Mouse (Mus musculus): ENCODE data around the gene Ctnnbl1. TPM values are rescaled to one million over a fixed set of nuclear protein-coding genes. Genes with fewer than 3 reads are reported as not detected.

The Ctnnbl1 gene
- polyA plus RNA-seq, 1 experiment from 2014 or later, result 67.4 TPM

DNA sequence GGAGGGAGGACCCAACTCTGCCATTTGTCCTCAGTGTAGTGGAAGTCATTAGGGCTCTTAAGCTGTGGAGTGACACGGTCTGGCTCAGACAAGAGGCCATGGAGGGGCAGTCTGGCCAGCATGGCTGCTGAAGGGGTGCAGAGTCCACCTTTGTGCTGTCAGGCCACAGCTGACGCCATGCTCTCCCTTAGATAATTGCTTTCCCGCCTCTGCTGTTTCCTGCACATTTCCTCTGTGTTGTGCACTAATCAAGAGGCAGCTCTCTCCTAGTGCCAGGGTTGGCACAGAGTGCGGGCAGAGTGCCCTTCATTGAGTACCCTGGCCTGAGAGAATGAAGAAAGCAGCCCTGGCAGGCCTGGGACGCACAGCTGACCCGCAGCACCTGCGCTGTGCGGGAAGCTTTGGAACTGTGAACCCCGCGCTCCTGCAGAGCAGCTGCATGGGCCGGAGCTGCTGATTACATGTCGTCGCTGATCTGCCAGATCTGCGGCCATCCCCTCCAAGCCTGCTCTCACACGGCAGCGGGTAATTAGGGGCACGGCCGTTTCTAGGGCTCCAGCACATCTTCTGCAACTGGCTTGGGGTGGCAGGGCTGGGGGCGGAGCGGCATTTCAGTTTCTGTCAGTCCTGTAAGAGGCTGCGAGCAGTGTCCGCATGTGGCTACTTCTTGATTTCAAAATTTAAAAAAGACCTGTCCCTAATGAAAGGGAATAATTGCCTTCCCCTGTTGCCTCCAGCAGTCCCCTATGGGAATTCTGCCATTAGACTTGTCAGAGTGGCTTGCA is 14.6 kb downstream of the Ctnnbl1 start:
- 44% methylated on average over 22 of the region's 22 CpGs for WGBS
- no peak for ATAC-seq (ENCODE audit: low FRiP score, low read depth)

DNA sequence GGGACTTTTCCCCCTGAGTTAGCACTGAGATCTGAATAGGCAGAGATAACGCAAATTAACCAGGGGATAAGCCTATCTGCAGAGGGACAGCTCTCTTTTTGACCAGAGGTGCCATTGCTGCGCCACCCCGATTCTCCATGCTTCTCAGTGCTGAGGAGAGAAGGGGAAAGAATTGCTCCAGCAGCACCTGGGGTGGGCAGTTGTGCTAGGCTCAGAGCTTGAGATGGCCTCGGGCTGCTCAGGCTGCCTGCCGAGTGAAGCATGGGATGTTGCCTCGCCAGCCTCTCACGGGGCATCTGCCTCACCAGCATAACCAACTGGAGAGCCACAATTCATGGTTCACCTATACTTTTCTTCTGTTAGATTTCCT is 15.2 kb downstream of the Ctnnbl1 start:
- Histone ChIP-seq H3K4me1 (peaks cover 25% of the 10 kb centered on the region), H3K27me3 (no peaks in the 10 kb centered on the region), H3K36me3 (no peaks in the 10 kb centered on the region), H3K27ac (no peak overlapping the region), H3K4me2 (replicated peaks) (no peak overlapping the region), H3K4me3 (no peak overlapping the region), H3K9ac (no peak overlapping the region), H3K9me3 (no peaks in the 10 kb centered on the region)
- WGBS, result 80% methylated on average over 7 of the region's 7 CpGs
- ATAC-seq (ENCODE audit: low FRiP score, low read depth), result no peak

More for the DNA sequence above, 14.6 kb downstream of the Ctnnbl1 start:
- Histone ChIP-seq H3K27ac (no peak overlapping the region), H3K4me2 (replicated peaks) (no peak overlapping the region), H3K4me1 (peaks cover 25% of the 10 kb centered on the region), H3K27me3 (no peaks in the 10 kb centered on the region), H3K9me3 (no peaks in the 10 kb centered on the region), H3K4me3 (no peak overlapping the region), H3K9ac (no peak overlapping the region; the same call in 1 of the 2 replicates), H3K36me3 (no peaks in the 10 kb centered on the region)

DNA sequence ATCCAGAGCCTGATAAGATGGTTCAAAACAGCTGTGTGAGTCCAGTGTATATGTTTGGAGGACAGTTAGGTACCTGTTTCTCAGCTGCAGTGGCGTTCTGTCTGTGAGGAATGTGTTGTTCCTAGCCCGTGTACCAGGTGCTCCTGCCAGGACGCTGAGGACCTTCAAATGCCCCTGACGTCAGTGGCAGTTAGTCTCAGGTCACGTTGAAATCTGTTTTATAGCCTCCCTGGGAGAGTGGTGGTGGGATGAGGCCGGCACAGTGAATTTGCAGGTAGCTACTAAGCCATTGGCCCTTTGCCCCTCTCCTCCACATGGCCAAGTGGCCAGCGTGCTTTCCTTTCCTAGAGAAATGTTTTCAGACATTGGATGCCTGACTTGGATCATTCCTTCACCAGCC is 18.6 kb downstream of the Ctnnbl1 start:
- Histone ChIP-seq H3K4me1 (peaks cover 19% of the 10 kb centered on the region), H3K4me2 (replicated peaks) (no peak overlapping the region), H3K9me3 (no peaks in the 10 kb centered on the region), H3K4me3 (no peak overlapping the region), H3K27me3 (no peaks in the 10 kb centered on the region), H3K27ac (no peak overlapping the region), H3K36me3 (no peaks in the 10 kb centered on the region), H3K9ac (no peak overlapping the region)
- 54% methylated on average over 7 of the region's 7 CpGs for WGBS
- no peak for ATAC-seq (ENCODE audit: low FRiP score, low read depth)

DNA sequence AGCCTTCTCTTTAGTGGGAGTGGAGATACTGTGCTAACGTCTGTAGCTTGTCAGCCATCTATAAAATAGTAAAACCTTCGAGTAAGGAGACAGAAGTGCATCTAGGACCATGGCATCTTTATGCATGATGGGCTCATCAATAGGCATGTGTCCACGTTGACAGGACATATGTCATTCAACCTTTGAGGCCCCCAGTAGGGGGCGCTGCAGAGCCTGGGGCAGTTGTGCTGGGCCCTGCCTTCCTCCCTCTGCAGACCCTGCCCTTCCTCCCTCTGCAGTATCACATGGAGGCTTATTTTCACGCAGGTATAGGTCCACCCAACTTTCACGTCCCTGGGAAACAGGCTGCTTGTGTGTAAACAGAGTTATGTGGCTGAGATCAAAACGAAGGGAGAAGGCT is 19.0 kb downstream of the Ctnnbl1 start:
- WGBS, result 75% methylated on average over 7 of the region's 7 CpGs
- H3K4me2 ChIP-seq (replicated peaks), result no peak overlapping the region
- H3K4me1 ChIP-seq, result peaks cover 15% of the 10 kb centered on the region
- H3K27ac ChIP-seq, result no peak overlapping the region
- no peaks in the 10 kb centered on the region for H3K9me3 ChIP-seq
- 0 out of 2 replicates have a peak, but pooled peaks have one; percentile 32 for ATAC-seq (ENCODE audit: low FRiP score, low read depth)
- no peaks in the 10 kb centered on the region for H3K36me3 ChIP-seq
- H3K4me3 ChIP-seq, result no peak overlapping the region
- H3K27me3 ChIP-seq, result no peaks in the 10 kb centered on the region
- H3K9ac ChIP-seq, result no peak overlapping the region

DNA sequence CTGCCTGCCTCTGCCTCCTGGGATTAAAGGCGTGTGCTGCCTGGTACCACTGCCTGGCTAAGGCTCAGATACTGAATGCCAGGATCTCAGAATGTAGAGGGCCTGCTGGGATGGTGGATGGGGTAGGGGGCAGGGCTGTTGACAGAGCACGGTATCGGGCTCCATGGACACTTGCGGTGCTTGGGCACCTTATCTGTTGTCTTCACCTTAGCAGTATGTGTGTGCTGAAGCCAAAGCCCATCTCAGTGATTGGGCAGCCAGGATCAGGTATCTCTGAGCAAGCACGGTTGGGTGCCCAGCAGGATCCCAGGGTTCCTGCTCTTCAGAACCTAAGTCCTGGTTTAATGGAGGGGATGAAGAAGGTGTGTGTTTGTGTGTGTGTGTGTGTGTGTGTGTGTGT is 21.2 kb downstream of the Ctnnbl1 start:
- ATAC-seq (ENCODE audit: low FRiP score, low read depth), result no peak
- no peak overlapping the region for H3K9ac ChIP-seq
- no peak overlapping the region for H3K27ac ChIP-seq
- 91% methylated on average over 5 of the region's 5 CpGs for WGBS
- H3K4me2 ChIP-seq (replicated peaks), result no peak overlapping the region
- no peaks in the 10 kb centered on the region for H3K9me3 ChIP-seq
- no peaks in the 10 kb centered on the region for H3K36me3 ChIP-seq
- no peaks in the 10 kb centered on the region for H3K27me3 ChIP-seq
- no peak overlapping the region for H3K4me3 ChIP-seq
- peaks cover 3% of the 10 kb centered on the region; the same call in 1 of the 2 replicates for H3K4me1 ChIP-seq

DNA sequence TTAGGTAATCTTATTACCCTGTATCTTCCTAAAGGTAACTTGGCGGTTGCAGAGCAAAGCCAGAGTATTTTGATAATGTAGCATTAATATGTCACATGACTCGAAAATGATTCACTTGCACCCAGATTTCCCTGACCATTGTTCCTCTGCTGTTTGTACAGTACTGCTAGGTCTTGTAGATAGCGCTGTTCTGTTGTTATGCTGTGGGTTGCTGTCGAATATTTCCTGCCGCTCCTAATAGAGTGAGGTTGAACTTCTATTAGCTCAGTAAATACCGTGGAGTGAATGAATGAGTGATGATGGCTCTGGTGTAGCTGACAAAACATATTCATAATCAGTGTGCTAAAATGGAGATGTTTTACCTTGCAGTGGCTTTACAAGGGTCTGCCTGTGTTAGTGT is 22.5 kb downstream of the Ctnnbl1 start:
- Histone ChIP-seq H3K27me3 (no peaks in the 10 kb centered on the region), H3K9ac (no peak overlapping the region), H3K36me3 (no peaks in the 10 kb centered on the region), H3K4me2 (replicated peaks) (no peak overlapping the region), H3K4me3 (no peak overlapping the region), H3K4me1 (peaks cover 3% of the 10 kb centered on the region; the same call in 1 of the 2 replicates), H3K9me3 (no peaks in the 10 kb centered on the region), H3K27ac (no peak overlapping the region)
- no peak for ATAC-seq (ENCODE audit: low FRiP score, low read depth)
- WGBS, result 90% methylated on average over 6 of the region's 6 CpGs

DNA sequence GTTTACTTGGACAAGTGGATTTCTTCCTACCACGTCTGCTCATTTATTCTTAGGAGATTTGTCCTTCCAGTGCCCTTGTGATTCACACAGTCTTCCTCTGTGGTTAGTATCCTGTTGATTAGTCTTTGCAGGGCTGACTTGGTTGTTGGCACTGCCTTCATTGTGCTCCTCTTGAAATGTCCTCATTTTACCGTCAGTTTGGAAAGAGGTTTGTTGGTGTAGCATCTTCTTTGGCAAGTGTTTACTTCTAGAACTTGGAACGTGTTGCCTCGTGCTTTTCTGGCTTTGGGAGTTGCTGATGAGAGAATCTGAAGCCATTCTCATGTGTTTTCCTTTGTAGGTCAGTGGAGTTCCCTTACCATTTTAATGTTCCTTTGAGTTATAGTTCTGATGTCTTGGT is 25.7 kb downstream of the Ctnnbl1 start:
- no peaks in the 10 kb centered on the region for H3K36me3 ChIP-seq
- H3K4me3 ChIP-seq, result no peak overlapping the region
- no peak overlapping the region for H3K9ac ChIP-seq
- H3K9me3 ChIP-seq, result no peaks in the 10 kb centered on the region
- H3K27me3 ChIP-seq, result no peaks in the 10 kb centered on the region
- 89% methylated on average over 4 of the region's 4 CpGs for WGBS
- ATAC-seq (ENCODE audit: low FRiP score, low read depth), result no peak
- H3K4me1 ChIP-seq, result peaks cover 22% of the 10 kb centered on the region
- H3K27ac ChIP-seq, result no peak overlapping the region
- no peak overlapping the region for H3K4me2 ChIP-seq (replicated peaks)

DNA sequence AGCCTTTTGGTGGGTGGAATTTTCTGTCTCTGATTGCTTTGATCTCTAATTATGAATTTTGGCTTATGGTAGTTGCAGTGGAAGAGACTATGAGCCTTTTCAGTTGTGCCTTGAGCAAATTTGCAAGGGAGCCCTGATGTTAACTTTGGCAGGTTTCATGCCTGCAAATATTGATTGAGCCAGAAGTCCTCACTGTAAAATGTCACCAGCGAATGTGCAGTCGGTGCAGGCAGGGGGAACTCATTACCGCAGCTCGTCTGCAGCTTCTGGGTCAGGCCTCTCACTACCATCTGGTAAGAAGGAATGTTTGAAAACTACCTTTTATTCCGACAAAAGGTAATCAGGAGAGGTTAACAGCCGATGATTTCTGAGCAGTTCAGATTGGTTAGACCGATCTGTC is 29.4 kb downstream of the Ctnnbl1 start:
- Histone ChIP-seq H3K9me3 (no peaks in the 10 kb centered on the region), H3K4me2 (replicated peaks) (no peak overlapping the region), H3K27me3 (no peaks in the 10 kb centered on the region), H3K4me3 (no peak overlapping the region), H3K4me1 (peaks cover 48% of the 10 kb centered on the region), H3K9ac (no peak overlapping the region), H3K36me3 (no peaks in the 10 kb centered on the region), H3K27ac (no peak overlapping the region)
- 30% methylated on average over 7 of the region's 7 CpGs for WGBS
- no peak for ATAC-seq (ENCODE audit: low FRiP score, low read depth)

DNA sequence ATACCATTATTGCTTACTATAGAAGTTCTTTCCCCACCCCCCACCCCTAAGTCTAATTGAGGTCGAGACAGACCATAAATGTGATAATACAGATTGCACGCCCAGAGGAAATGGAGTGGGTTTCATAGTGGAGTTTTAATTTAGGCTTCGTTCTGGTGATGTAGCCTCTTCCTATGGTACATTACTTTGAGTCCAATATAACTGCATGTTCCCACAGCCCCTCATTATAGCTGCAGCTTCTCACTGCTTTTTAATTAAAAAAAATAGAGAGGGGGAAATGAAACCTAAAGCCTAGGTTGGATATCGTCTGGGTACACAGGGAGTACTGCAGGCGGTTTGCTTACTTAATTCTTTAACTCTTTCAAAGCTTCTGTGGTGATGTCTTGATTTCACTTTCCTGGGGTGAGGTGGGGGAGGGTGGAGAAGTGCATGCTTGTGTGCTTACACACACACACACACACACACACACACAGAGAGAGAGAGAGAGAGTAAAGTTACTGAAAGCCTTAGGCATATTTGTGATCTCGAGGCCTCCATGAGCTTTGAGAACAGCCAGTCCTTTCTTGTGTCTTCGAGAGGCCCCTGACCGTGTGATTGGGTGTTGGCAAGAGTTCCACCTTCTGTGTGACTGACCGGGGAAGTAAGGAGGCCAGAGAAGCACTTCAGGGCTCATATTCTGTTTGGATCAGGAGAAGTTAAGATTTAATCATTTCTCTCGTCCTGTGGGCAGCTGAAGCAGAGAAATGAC is 31.7 kb downstream of the Ctnnbl1 start:
- peak; percentile 54 for ATAC-seq (ENCODE audit: low FRiP score, low read depth)
- peaks cover 48% of the 10 kb centered on the region for H3K4me1 ChIP-seq
- no peaks in the 10 kb centered on the region for H3K9me3 ChIP-seq
- no peaks in the 10 kb centered on the region for H3K36me3 ChIP-seq
- H3K27me3 ChIP-seq, result no peaks in the 10 kb centered on the region
- 0 out of 2 replicates have a peak overlapping the region, but pooled peaks have one; percentile 1 for H3K9ac ChIP-seq
- H3K4me3 ChIP-seq, result no peak overlapping the region
- WGBS, result 31% methylated on average over 10 of the region's 10 CpGs
- H3K27ac ChIP-seq, result peak overlapping the region; percentile 70
- peak overlapping the region; percentile 31; the same call in 1 of the 2 replicates for H3K4me2 ChIP-seq (replicated peaks)

DNA sequence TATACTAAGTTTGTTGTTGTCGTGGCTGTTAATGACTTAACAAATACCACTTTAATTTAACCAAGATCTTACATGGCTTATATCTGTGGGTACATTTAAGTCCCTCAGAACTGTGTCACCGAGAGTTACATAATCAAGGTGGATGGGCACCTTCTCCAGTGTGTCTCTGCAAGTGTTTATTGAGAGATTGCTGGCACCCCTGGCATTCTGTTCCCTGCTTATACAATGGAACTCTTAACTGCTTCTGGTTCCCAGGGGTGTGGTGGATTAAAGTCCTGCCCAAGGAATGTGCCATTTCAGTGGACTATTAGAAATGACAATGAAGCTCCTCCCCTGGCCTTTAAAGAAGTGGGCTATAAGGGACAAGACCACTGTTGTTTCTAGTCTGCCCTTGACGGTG is 33.6 kb downstream of the Ctnnbl1 start:
- peaks cover 44% of the 10 kb centered on the region for H3K4me1 ChIP-seq
- ATAC-seq (ENCODE audit: low FRiP score, low read depth), result no peak

DNA sequence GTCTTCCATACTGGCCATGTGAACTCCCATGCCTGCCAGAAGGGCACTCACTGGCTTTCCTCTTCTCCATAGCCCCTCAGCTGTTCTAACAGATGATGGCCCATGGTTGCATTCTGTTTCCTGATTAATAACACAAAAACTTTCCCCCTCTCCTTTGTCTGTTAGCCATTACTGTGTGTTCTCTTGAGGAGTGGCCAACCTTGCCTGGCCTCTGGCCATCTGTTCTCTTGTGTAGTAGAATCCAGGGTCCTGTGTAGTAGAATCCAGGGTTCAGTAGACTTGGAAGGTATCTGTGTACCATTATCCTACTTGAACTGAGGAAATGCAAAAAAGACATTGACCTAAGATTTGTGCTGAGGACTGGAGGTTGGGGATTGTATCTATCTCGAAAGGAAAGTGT is 36.5 kb downstream of the Ctnnbl1 start:
- 85% methylated on average over 1 of the region's 1 CpGs for WGBS
- Histone ChIP-seq H3K27ac (no peak overlapping the region), H3K27me3 (no peaks in the 10 kb centered on the region), H3K36me3 (peaks cover 22% of the 10 kb centered on the region), H3K4me2 (replicated peaks) (no peak overlapping the region), H3K9ac (no peak overlapping the region), H3K9me3 (no peaks in the 10 kb centered on the region), H3K4me1 (peaks cover 30% of the 10 kb centered on the region), H3K4me3 (no peak overlapping the region)
- no peak for ATAC-seq (ENCODE audit: low FRiP score, low read depth)

More for the DNA sequence above, 33.6 kb downstream of the Ctnnbl1 start:
- no peak overlapping the region for H3K4me2 ChIP-seq (replicated peaks)
- no peak overlapping the region for H3K4me3 ChIP-seq
- H3K9me3 ChIP-seq, result no peaks in the 10 kb centered on the region
- H3K27me3 ChIP-seq, result no peaks in the 10 kb centered on the region
- WGBS, result 60% methylated on average over 3 of the region's 3 CpGs
- no peak overlapping the region for H3K27ac ChIP-seq
- peaks cover 16% of the 10 kb centered on the region for H3K36me3 ChIP-seq
- no peak overlapping the region for H3K9ac ChIP-seq

DNA sequence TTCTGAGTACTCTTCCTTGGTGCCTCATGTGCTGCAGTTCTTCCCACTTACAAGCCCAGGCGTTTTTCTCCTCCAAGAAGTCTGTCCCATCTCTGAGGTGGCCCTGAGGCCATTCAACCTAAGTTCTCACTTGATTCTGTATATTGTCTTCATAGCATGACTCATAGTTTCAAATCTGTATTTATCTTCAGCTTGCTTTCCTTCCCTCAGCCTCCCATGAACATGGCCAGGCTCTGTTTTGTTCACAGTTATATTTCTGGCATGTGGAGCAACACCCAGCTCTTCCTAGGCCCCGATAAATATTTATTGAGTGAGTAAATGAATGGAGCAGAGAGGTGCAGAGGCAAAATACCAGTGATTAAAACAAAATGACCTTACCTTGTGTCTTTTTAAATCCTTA is 38.8 kb downstream of the Ctnnbl1 start:
- WGBS, result 82% methylated on average over 2 of the region's 2 CpGs
- Histone ChIP-seq H3K4me1 (peaks cover 13% of the 10 kb centered on the region), H3K9me3 (no peaks in the 10 kb centered on the region), H3K36me3 (peaks cover 36% of the 10 kb centered on the region), H3K4me3 (no peak overlapping the region), H3K27ac (no peak overlapping the region), H3K27me3 (no peaks in the 10 kb centered on the region), H3K9ac (no peak overlapping the region), H3K4me2 (replicated peaks) (no peak overlapping the region)
- ATAC-seq (ENCODE audit: low FRiP score, low read depth), result no peak

Measured in limb, embryonic 13.5 days (tissue).